Mouse (Mus musculus) spleen, adult 12 weeks (tissue): Measurements from ENCODE around the gene Tns1.

Experiments
- DNase-seq: peaks from one replicate; pipeline ENCODE4 v3.0.0; 2022; ENCODE audit warnings: low spot score

Gene Tns1

GRCm38 (mm10) chr1:74058309-74058708 lies 65.9 kb downstream of the Tns1 start:
- DNase-seq: no peak

- DNase-seq: no peak
These were observed 66.7 kb downstream of the Tns1 start for GRCm38 (mm10) chr1:74057501-74057900.

DNA sequence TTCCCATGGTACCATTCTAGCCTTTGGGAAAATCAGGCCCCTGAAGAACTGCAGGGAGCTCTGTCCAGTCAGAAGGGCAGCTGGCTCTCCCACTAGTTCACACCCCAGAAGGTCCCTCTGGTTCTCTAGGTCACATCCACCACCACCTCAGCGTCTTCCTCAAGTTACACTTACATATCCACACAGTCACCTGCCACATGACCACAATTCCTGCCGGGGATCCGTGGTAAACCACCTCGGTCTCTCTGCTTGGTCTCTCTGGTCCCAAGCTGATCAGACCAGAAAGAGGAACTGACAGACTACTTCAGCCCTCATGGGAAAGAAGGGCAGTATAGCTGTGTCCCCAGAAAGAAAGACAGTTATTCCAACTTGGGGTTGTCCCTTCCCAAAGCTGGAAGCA lies 68.7 kb downstream of the Tns1 start:
- no peak for DNase-seq

DNA sequence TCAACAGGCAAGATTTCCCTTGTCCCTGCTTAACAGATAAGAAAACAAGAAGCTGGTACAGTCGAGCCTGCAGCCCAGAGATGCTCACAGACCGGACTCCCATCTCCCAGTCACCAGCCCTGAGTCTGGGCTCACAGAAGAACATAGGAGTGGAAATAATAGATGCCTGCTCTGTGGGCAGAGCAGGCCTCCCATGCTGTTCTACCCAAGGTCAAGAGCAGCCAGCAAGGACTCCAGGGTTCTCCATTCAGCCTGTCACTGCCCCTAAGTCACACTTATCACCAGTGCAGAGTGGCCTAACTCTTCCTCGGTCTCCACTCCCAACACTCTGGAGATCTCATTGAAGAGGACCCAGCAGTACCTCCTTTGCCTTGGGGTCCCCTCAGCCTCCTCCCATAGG lies 69.8 kb downstream of the Tns1 start:
- no peak for DNase-seq

DNA sequence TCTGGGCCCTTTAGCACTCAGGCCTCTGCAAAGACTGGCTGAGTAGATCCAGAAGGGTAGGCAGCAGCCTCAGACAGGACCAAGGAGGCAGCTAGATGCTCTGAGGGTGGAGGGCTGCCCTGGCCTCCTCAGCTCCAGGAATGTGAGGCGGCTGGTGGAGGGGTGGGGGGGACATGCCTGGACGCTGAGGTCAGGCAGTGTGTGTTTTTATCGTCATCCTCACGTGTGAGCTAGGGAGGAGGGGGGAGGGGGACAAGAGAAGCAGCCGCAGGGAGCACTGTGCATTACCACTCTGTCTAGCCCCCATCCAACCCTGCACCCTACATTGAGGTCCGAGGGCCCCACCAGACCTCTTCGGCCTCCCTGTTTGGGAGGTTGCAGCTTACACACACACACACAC lies 70.2 kb downstream of the Tns1 start:
- no peak for DNase-seq

DNA sequence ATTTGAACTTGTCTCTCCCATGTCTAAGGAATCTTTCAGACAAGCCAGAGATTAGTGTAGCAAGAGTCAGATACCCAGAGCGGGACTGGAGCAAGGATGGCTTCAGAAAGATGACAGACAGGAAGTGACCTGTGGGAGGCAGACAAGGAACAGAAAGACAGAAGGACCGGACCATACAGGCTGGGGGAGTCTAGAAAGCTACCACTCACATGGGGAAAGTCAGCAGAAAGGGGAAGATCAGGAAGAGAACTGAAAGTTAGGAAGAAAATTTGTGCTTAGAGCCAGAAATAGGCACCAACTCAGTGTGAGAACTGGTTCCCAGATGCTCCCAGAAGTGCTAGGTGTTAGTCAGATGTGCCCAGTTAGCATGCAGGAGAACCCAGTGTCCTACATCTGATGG lies 71.2 kb downstream of the Tns1 start:
- no peak for DNase-seq

GRCm38 (mm10) chr1:74051349-74051748 lies 72.9 kb downstream of the Tns1 start:
- no peak for DNase-seq

DNA sequence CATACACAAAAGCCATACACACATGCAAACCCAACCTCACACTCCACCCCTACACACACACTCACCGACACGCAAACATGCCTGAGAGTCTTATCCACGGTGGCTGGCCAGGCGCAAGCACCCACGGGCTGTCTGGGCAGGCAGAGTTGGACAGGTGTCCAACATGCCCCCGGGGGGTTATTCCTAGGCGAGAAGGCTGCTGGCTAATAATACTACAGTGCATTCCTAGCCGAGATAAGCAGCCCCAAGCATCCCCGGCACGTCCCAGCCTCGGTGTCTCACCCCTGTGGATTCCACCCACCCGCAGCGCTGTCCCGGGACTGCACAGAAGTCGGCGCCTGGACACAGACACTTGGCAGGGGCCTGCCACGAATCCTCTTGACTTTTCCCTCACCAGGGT lies 74.8 kb downstream of the Tns1 start:
- no peak for DNase-seq

- no peak for DNase-seq
These were observed 76.5 kb downstream of the Tns1 start for GRCm38 (mm10) chr1:74047722-74048121.

GRCm38 (mm10) chr1:74047311-74047710 lies 76.9 kb downstream of the Tns1 start:
- no peak for DNase-seq

DNA sequence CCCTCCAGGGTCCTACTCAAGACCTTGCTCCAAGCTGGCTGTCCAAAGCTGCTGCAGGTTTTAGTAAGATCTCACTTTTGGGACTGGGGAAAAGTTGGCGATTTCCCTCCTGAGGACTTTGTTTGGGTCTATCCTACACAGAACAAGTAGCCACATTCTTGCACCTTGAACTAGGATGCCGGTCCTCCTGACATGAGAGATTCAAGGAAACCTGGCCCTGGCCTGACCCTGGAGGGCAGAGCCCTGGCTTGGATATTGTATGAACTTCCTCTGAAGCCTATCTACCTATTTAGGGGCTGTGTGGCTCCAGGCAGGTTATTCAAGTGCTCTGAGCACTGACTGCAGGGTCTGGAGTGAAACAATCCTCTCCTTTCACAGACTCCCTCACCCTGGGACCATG lies 79.2 kb downstream of the Tns1 start:
- no peak for DNase-seq

DNA sequence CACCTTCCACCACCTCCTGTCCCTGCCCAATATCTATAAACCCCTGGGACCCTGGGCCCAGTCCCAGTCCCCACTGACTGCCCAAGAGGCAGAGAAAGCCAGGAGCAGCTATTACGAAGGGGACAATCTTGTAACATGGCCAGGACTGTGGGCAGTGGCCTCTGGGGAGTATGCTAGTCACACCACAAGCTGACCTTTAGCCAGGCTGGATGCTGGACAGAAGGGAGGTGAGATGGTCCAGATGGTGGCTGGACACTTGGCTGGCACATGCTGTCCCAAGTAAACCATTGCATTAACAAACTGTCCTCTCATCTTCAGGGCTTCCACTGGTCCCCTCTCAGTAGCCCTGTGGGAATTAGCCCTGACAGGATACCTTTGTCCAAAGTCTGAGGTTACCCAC lies 79.8 kb downstream of the Tns1 start:
- DNase-seq: no peak

GRCm38 (mm10) chr1:74043584-74044105 lies 80.6 kb downstream of the Tns1 start:
- no peak for DNase-seq

GRCm38 (mm10) chr1:74042711-74043467 lies 81.4 kb downstream of the Tns1 start:
- no peak for DNase-seq

GRCm38 (mm10) chr1:74041692-74042091 lies 82.6 kb downstream of the Tns1 start:
- no peak for DNase-seq

- DNase-seq: no peak
These were observed 83.1 kb downstream of the Tns1 start for GRCm38 (mm10) chr1:74041178-74041577.

DNA sequence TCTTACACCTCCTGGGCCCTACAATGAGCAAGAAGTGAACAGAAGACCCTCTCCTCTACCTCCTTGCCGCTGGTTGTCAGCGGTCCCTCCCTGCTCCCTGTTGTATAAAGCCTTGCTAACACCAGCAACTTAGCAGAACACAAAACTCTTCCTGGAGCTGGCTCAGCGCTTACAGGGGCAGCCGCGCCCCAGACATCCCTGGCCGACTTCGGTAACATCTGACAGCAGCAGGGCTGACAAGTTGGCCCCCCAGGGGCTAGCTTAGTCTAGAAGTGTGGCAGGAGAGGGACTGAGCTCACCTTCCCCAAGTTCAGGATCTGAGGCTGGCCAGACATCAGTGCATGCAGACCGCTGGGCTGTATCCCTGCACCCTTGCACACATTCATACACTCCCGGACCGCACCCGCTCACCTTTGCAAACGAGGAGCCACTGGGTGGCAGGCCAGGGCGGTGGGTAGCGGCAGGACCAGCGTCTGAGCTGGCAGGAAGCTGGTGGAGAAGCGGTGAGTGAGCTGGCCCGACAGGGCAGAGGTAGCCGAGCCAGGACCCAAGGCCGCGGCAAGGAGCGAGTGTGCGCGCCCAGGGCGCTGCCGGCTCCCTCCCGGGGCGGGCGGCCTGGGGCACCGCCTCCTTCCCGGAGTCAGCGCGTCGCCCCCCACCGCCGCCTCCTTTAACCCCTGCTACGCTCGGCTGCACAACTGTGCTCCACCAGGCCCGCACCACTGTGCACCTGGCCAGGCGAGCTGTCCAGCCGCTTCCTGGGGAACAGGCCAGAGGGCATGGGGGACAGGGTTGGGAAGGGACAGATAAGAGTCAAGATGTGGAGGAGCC lies 87.5 kb downstream of the Tns1 start:
- DNase-seq: no peak

DNA sequence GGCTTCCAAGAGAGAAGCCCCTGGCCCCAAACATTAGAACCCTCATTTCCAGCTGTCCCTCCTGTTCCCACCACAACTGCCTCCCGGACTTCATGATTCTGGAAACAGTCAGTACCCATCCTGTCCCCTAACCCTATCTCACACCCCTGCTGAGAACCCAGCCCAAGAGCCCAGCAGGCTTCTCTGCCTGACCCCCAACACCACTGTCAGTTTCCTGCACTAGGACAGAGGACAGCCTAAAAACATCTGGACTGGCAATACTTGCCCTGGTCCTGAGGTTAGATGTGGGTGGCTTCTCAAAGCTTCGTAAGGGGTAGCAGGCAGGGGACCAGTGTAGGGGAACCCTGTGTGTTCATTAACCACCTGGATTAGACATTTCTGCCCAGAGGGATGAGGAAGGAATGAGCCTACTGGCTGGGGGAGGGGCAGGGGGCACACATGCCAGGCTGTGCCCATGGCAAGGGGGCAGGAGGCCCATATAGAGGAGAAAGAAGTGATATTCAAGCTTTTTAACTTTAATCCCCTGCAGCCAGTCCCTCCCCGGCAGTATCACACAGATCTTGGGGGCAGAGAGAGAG lies 88.2 kb downstream of the Tns1 start:
- no peak for DNase-seq

GRCm38 (mm10) chr1:74035487-74035886 lies 88.8 kb downstream of the Tns1 start:
- DNase-seq: no peak

DNA sequence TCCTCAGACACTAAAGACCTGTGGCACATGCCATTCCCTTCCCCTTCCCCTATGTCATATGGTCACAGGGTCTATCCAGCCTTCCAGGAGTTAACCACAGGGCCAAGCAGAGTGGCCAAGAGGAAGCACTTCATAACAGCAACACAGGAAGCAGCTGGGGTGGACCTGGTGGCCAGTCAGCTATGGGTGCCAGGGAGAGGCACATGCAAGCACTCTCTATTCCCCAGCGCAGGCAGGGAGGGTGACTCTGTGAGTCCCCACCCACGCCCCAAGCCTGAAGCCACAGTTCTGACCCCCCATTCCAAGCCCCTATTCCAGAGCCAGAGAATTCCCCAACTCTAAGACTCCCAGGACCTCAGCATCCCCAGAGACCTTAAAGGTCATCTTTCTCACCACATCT lies 89.5 kb downstream of the Tns1 start:
- no peak for DNase-seq

- no peak for DNase-seq
These were observed 90.0 kb downstream of the Tns1 start for GRCm38 (mm10) chr1:74034211-74034610.

DNA sequence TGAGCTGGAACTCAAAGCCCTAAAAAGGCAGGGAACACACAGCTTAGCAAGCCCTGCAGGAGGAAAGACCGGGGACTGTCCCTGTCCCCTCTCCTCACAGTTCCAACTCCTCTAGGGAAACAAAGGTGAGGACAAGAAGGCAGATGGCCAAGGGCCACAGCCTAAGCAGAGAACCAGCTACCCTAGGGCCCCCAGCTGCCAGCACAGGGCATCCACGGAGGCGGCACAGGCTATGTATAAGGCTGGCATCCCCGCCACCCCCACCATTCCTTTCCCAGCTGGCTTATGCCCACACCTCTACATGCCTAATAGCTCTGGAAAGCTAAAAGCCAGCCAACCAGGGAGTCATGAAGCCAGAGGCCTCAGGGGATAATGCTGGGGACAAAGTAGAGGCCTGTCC lies 90.8 kb downstream of the Tns1 start:
- DNase-seq: no peak

GRCm38 (mm10) chr1:74032966-74033365 lies 91.3 kb downstream of the Tns1 start:
- DNase-seq: no peak
